Mouse (Mus musculus) MEL (cell line): ENCODE data around the gene St6galnac3. TPM values are rescaled to one million over a fixed set of nuclear protein-coding genes. Genes with fewer than 3 reads are reported as not detected.

Experiments used
- DNase-seq: peaks from one replicate; pipeline ENCODE4 v3.0.0; 2011; ENCODE audit warnings: low read depth, low spot score
- H3K27ac ChIP-seq: 2 replicates; pipeline ENCODE4 v1.5.1; 2012; ENCODE audit warnings: low read depth, mild to moderate bottlenecking, control low read depth, low read length, moderate library complexity; ENCODE audit not compliant: control insufficient read depth
- H3K27me3 ChIP-seq, 2 experiments: fragments of 150-350 bp in 1 of 2; sonication (generic) in 1 of 2; 2 replicates each; pipeline ENCODE4 v1.6.1; 2012; ENCODE audit warnings: low read length in 2 of 2, mild to moderate bottlenecking in 2 of 2, improper control_type of control experiment in 1 of 2, moderate library complexity in 1 of 2; ENCODE audit not compliant: insufficient read depth in 2 of 2, control insufficient read depth in 1 of 2
- H3K36me3 ChIP-seq, 2 experiments: 2 replicates each; pipeline ENCODE4 v1.6.1; 2012 to 2014; ENCODE audit warnings: low read length in 2 of 2, improper control_type of control experiment in 1 of 2, inconsistent platforms in 1 of 2, mild to moderate bottlenecking in 1 of 2; ENCODE audit not compliant: insufficient read depth in 2 of 2, control insufficient read depth in 1 of 2
- H3K4me1 ChIP-seq, 2 experiments: fragments of 150-350 bp in 1 of 2; sonication (generic) in 1 of 2; 2 replicates each; pipeline ENCODE4 v1.6.1; 2012; ENCODE audit warnings: low read length in 2 of 2, improper control_type of control experiment in 1 of 2, mild to moderate bottlenecking in 1 of 2; ENCODE audit not compliant: insufficient read depth in 2 of 2, control insufficient read depth in 1 of 2
- H3K4me3 ChIP-seq, 2 experiments: fragments of 150-350 bp in 1 of 2; sonication (generic) in 1 of 2; 2 replicates each; pipeline ENCODE4 v1.5.1; 2012; ENCODE audit warnings: low read depth in 2 of 2, low read length in 2 of 2, mild to moderate bottlenecking in 2 of 2, moderate library complexity in 2 of 2, control low read depth in 1 of 2, improper control_type of control experiment in 1 of 2; ENCODE audit not compliant: control insufficient read depth in 1 of 2, insufficient read depth in 1 of 2
- H3K79me2 ChIP-seq: 2 replicates; pipeline ENCODE4 v1.6.1; 2012; ENCODE audit warnings: mild to moderate bottlenecking, low read length, moderate library complexity; ENCODE audit not compliant: control insufficient read depth, poor library complexity, insufficient read depth
- H3K9ac ChIP-seq: 2 replicates; pipeline ENCODE4 v1.6.1; 2012; ENCODE audit warnings: low read depth, mild to moderate bottlenecking, control low read depth, low read length, moderate library complexity; ENCODE audit not compliant: control insufficient read depth, poor library complexity, severe bottlenecking
- H3K9me3 ChIP-seq: fragments of 150-350 bp; sonication (generic); replicated peaks from 2 replicates; pipeline ENCODE4 v1.6.1; 2012; ENCODE audit warnings: mild to moderate bottlenecking, low read length, improper control_type of control experiment, moderate library complexity; ENCODE audit not compliant: insufficient read depth
- CHD1 ChIP-seq: IDR thresholded peaks from 2 replicates; pipeline ENCODE4 v1.6.1; 2012; ENCODE audit warnings: low read depth, mild to moderate bottlenecking, inconsistent platforms, low read length, improper control_type of control experiment
- CTCF ChIP-seq, 3 experiments: IDR thresholded peaks in 2 of 3; conservative IDR thresholded peaks in 1 of 3; 2 replicates each; pipeline ENCODE4 v1.5.1; 2011 to 2012; ENCODE audit warnings: low read length in 3 of 3, low read depth in 2 of 3, mild to moderate bottlenecking in 2 of 3, improper control_type of control experiment in 1 of 3, inconsistent platforms in 1 of 3, mixed read lengths in 1 of 3, moderate library complexity in 1 of 3; ENCODE audit not compliant: control insufficient read depth in 1 of 3, insufficient read depth in 1 of 3, poor library complexity in 1 of 3, severe bottlenecking in 1 of 3
- GATA1 ChIP-seq: IDR thresholded peaks from 2 replicates; pipeline ENCODE4 v1.6.1; 2011; ENCODE audit warnings: low read depth, low read length, improper control_type of control experiment
- HCFC1 ChIP-seq: IDR thresholded peaks from 2 replicates; pipeline ENCODE4 v1.6.1; 2012; ENCODE audit warnings: low read depth, mild to moderate bottlenecking, inconsistent platforms, low read length, improper control_type of control experiment, moderate library complexity
- JUND ChIP-seq: IDR thresholded peaks from 2 replicates; pipeline ENCODE4 v1.6.1; 2011; ENCODE audit warnings: low read depth, mild to moderate bottlenecking, improper control_type of control experiment, low read length
- MAX ChIP-seq: IDR thresholded peaks from 2 replicates; pipeline ENCODE4 v1.6.1; 2011; ENCODE audit warnings: low read length, improper control_type of control experiment
- MAZ ChIP-seq: IDR thresholded peaks from 2 replicates; pipeline ENCODE4 v1.6.1; 2012; ENCODE audit warnings: low read depth, mild to moderate bottlenecking, inconsistent platforms, low read length, improper control_type of control experiment
- MEF2A ChIP-seq: IDR thresholded peaks from 2 replicates; pipeline ENCODE4 v1.6.1; 2014; ENCODE audit warnings: low read depth, mild to moderate bottlenecking, inconsistent platforms, low read length, improper control_type of control experiment; ENCODE audit not compliant: poor library complexity, insufficient replicate concordance, severe bottlenecking; ENCODE audit errors: extremely low read depth
- MXI1 ChIP-seq: IDR thresholded peaks from 2 replicates; pipeline ENCODE4 v1.6.1; 2011; ENCODE audit warnings: mild to moderate bottlenecking, low read depth, low read length, improper control_type of control experiment
- MYC ChIP-seq: IDR thresholded peaks from 2 replicates; pipeline ENCODE4 v1.6.1; 2011; ENCODE audit warnings: low read depth, mild to moderate bottlenecking, low read length, improper control_type of control experiment, moderate library complexity
- NELFE ChIP-seq: IDR thresholded peaks from 2 replicates; pipeline ENCODE4 v1.6.1; 2011; ENCODE audit warnings: low read depth, low read length, improper control_type of control experiment
- RCOR1 ChIP-seq: IDR thresholded peaks from 2 replicates; pipeline ENCODE4 v1.6.1; 2012; ENCODE audit warnings: low read depth, mild to moderate bottlenecking, inconsistent platforms, low read length, improper control_type of control experiment
- USF1 ChIP-seq: IDR thresholded peaks from 2 replicates; pipeline ENCODE4 v1.6.1; 2014; ENCODE audit warnings: low read depth, mild to moderate bottlenecking, inconsistent platforms, low read length, improper control_type of control experiment, moderate library complexity
- ZKSCAN1 ChIP-seq: IDR thresholded peaks from 2 replicates; pipeline ENCODE4 v1.6.1; 2012; ENCODE audit warnings: low read depth, mild to moderate bottlenecking, inconsistent platforms, low read length, improper control_type of control experiment, moderate library complexity
- ZNF384 ChIP-seq: IDR thresholded peaks from 2 replicates; pipeline ENCODE4 v1.6.1; 2012; ENCODE audit warnings: low read depth, mild to moderate bottlenecking, inconsistent platforms, low read length, improper control_type of control experiment
- polyA plus RNA-seq, 2 experiments: library from polyadenylated mRNA; stranded (reverse) in 1 of 2; unstranded in 1 of 2; fragments of >175 nt in 1 of 2; fragments of >200 nt in 1 of 2; gene quantifications; 2 replicates each; pipeline versions ENCODE4 v1.2.1 to v1.2.4; 2012; ENCODE audit warnings: low replicate concordance in 2 of 2, low read depth in 1 of 2; ENCODE audit not compliant: insufficient read length in 2 of 2, insufficient read depth in 1 of 2, missing spikeins in 1 of 2
- total RNA-seq: library from RNA; depleted of rRNA; stranded (reverse); fragments of 300-350 nt; gene quantifications from 2 replicates; pipeline ENCODE4 v1.2.3, GENCODE M21; 2012

The St6galnac3 gene
- total and polyA plus RNA-seq, 3 experiments = 7.8 to 11.4 TPM; not detected in 1

- H3K9ac ChIP-seq = no peak overlapping the region
- DNase-seq = no peak
- TF ChIP-seq JUND (no peak), GATA1 (no peak), ZKSCAN1 (no peak), ZNF384 (no peak), MAX (no peak), MEF2A (no peak), CHD1 (no peak), CTCF (IDR thresholded peaks at IDR 0.05 in 2 of 3, conservative IDR thresholded peaks at IDR 0.05 in 1 of 3; ENCODE audit: control insufficient read depth in 1 of 3, insufficient read depth in 1 of 3, low read depth in 2 of 3, low read length in 3 of 3, poor library complexity in 1 of 3, severe bottlenecking in 1 of 3) (no peak), USF1 (no peak), RCOR1 (no peak), MXI1 (no peak), HCFC1 (no peak)
- no peaks in the 10 kb centered on the region for H3K27me3 ChIP-seq
- H3K4me1 ChIP-seq = peaks cover 0 to 8% of the 10 kb centered on the region in 2 experiments; a peak in 2 of 4 replicates
- no peak overlapping the region for H3K4me3 ChIP-seq
- peaks cover 0 to 8% of the 10 kb centered on the region in 2 experiments; a peak in 2 of 4 replicates for H3K36me3 ChIP-seq
- no peak overlapping the region for H3K27ac ChIP-seq
- no peaks in the 10 kb centered on the region for H3K79me2 ChIP-seq
- no peaks in the 10 kb centered on the region for H3K9me3 ChIP-seq
Observed at GRCm38 (mm10) chr3:153242524-153242923, 482.4 kb downstream of the St6galnac3 start.

GRCm38 (mm10) chr3:153241134-153241533, 483.8 kb downstream of the St6galnac3 start:
- H3K9me3 ChIP-seq = no peaks in the 10 kb centered on the region
- no peak for DNase-seq
- no peaks in the 10 kb centered on the region for H3K27me3 ChIP-seq
- H3K36me3 ChIP-seq = peaks cover 0 to 8% of the 10 kb centered on the region in 2 experiments; a peak in 2 of 4 replicates
- H3K9ac ChIP-seq = no peak overlapping the region
- TF ChIP-seq MYC (no peak), MAZ (no peak), NELFE (no peak), JUND (no peak), MEF2A (no peak)
- no peak overlapping the region for H3K27ac ChIP-seq
- no peak overlapping the region for H3K4me3 ChIP-seq
- H3K4me1 ChIP-seq = peaks cover 0 to 8% of the 10 kb centered on the region in 2 experiments; a peak in 2 of 4 replicates
- H3K79me2 ChIP-seq = no peaks in the 10 kb centered on the region
